Mouse (Mus musculus): ENCODE measurements at regions not wholly inside any gene's neighbourhood (a gene's known extent, or its start where the extent isn't known, plus 50 kb on each side); places are given as distances from the start of the nearest gene placed in this dataset.

DNA sequence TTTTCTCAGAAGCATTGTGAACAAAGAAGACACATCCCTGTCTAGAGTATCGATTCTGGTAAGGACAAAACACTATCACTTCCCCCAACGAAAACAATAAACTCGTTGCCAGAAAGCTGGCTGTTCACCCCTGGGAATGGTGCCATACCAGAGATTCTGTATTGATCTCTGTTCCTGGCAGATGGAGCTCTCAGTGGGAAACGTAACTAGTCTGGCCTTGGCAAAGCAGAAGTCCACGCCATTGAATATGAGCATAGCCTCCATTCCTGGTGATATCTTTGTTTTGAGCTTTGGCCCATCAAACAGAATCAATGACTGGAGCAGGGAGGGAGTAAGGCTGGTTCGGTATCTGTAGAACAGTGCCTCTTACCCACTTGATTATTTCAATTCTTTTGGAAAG, 102.0 kb downstream of the S1pr1 start:
- Histone ChIP-seq H3K9me3 (ENCODE audit: low read length) (no peaks in the 10 kb centered on the region), H3K4me1 (replicated peaks; ENCODE audit: low read depth, low read length) (no peaks in the 10 kb centered on the region), H3K4me3 (replicated peaks; ENCODE audit: low read length) (no peak overlapping the region), H3K27me3 (ENCODE audit: insufficient read depth, low read length) (peaks cover 7% of the 10 kb centered on the region; the same call in 1 of the 2 replicates), H3K36me3 (ENCODE audit: insufficient read depth, low read length) (no peaks in the 10 kb centered on the region)
- TF ChIP-seq CTCF (conservative IDR thresholded peaks at IDR 0.05; ENCODE audit: low read length) = no peak
- no peak for TF ChIP-seq POU5F1 (IDR thresholded peaks at IDR 0.05; ENCODE audit: borderline replicate concordance, low read length)
- TF ChIP-seq NANOG (IDR thresholded peaks at IDR 0.05; ENCODE audit: borderline replicate concordance, low read length) = no peak

DNA sequence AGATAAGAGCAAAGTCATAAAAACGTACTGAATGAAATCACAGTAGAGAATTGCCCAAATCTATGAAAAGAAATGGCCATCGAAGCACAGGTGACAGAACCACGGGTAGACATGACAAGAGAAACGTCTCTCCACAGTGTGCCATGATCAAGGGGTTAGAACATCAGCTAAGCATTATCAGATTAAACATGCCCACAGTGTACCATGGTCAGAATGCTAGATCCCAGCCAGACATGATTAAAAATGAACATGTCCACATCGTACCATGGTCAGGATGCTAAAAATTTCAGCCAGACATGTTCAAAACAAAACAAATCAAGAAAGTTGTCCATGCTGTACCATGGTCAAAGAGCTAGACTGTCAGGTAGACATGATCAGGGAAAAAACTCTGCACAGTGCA, 106.8 kb downstream of the S1pr1 start:
- TF ChIP-seq POU5F1 (IDR thresholded peaks at IDR 0.05; ENCODE audit: borderline replicate concordance, low read length) = no peak
- TF ChIP-seq CTCF (conservative IDR thresholded peaks at IDR 0.05; ENCODE audit: low read length) = no peak
- no peak for TF ChIP-seq NANOG (IDR thresholded peaks at IDR 0.05; ENCODE audit: borderline replicate concordance, low read length)
- Histone ChIP-seq H3K27me3 (ENCODE audit: insufficient read depth, low read length) (no peaks in the 10 kb centered on the region), H3K36me3 (ENCODE audit: insufficient read depth, low read length) (no peaks in the 10 kb centered on the region), H3K4me1 (replicated peaks; ENCODE audit: low read depth, low read length) (no peaks in the 10 kb centered on the region), H3K9me3 (ENCODE audit: low read length) (no peaks in the 10 kb centered on the region; the same call in 1 of the 2 replicates), H3K4me3 (replicated peaks; ENCODE audit: low read length) (no peak overlapping the region)

DNA sequence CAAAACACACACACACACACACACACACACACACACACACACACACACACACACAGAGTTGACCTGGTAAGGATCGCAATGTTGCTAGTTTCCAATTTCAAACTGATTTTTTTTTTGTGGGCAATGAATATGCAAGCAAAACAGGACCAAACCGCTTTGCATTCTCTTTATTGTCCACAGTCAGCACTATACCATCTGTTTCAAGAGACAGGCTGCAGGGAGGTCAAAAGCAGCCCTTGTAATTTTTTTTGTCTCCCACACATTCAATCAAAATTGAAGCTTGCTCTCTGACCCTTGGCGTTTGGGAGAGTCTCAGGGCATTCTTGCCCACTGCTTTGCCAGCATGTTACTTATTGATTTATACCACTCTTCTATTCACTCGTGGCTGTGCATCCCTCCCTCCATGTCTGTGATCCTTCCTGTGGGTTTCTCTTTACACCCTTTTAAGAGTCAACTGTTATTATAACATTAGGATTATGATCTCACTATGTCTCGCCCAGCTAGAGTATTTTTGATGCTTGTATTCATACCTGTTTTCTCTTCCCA, 110.1 kb downstream of the S1pr1 start:
- no peaks in the 10 kb centered on the region for H3K36me3 ChIP-seq (ENCODE audit: insufficient read depth, low read length)
- no peaks in the 10 kb centered on the region; the same call in 1 of the 2 replicates for H3K9me3 ChIP-seq (ENCODE audit: low read length)
- H3K4me3 ChIP-seq (replicated peaks; ENCODE audit: low read length) = no peak overlapping the region
- H3K4me1 ChIP-seq (replicated peaks; ENCODE audit: low read depth, low read length) = no peaks in the 10 kb centered on the region
- H3K27me3 ChIP-seq (ENCODE audit: insufficient read depth, low read length) = no peaks in the 10 kb centered on the region; the same call in 1 of the 2 replicates
- TF ChIP-seq NANOG (IDR thresholded peaks at IDR 0.05; ENCODE audit: borderline replicate concordance, low read length) (no peak), POU5F1 (IDR thresholded peaks at IDR 0.05; ENCODE audit: borderline replicate concordance, low read length) (no peak), CTCF (conservative IDR thresholded peaks at IDR 0.05; ENCODE audit: low read length) (no peak)

DNA sequence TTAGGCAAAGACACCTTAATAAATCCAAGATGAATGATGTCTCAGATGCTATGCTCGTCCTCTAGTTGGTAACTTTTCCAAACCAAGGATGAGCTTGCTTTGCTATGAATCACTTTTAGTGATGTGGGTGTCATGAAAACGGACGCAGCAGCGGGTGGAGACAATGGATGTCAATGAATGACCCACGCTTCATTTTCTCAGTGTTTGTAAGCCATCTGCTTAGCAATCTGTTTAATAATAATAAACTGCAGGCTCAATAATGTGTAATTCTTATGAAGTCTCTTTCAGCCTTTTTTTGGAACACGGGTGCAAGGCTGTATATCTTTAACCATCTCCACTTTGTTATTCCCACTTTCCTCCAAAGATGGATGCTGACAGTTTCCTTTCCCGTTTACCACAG, 110.6 kb downstream of the S1pr1 start:
- no peaks in the 10 kb centered on the region; the same call in 1 of the 2 replicates for H3K9me3 ChIP-seq (ENCODE audit: low read length)
- H3K27me3 ChIP-seq (ENCODE audit: insufficient read depth, low read length) = no peaks in the 10 kb centered on the region; the same call in 1 of the 2 replicates
- no peaks in the 10 kb centered on the region for H3K36me3 ChIP-seq (ENCODE audit: insufficient read depth, low read length)
- TF ChIP-seq CTCF (conservative IDR thresholded peaks at IDR 0.05; ENCODE audit: low read length) (no peak), POU5F1 (IDR thresholded peaks at IDR 0.05; ENCODE audit: borderline replicate concordance, low read length) (no peak), NANOG (IDR thresholded peaks at IDR 0.05; ENCODE audit: borderline replicate concordance, low read length) (no peak)
- H3K4me1 ChIP-seq (replicated peaks; ENCODE audit: low read depth, low read length) = no peaks in the 10 kb centered on the region
- no peak overlapping the region for H3K4me3 ChIP-seq (replicated peaks; ENCODE audit: low read length)

DNA sequence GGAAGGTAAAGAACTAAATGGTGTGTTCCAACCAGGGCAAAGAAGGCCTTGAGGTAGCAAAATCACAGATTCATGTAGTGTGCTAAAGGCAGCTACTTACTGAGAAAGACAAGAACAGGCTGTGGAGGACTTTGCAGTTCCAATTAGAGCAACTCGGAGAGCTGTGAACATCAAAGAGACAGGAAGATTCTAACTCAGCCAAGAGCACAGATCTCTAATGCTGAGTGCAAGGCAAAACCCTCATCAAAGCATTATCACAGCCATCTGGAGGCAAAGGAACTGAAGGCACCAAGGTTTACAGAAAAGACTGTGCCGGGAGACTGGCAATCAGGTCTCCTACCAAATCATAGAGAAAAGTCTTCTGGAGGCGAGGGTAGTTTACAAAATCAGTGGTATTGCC, 111.1 kb downstream of the S1pr1 start:
- no peaks in the 10 kb centered on the region for H3K4me1 ChIP-seq (replicated peaks; ENCODE audit: low read depth, low read length)

DNA sequence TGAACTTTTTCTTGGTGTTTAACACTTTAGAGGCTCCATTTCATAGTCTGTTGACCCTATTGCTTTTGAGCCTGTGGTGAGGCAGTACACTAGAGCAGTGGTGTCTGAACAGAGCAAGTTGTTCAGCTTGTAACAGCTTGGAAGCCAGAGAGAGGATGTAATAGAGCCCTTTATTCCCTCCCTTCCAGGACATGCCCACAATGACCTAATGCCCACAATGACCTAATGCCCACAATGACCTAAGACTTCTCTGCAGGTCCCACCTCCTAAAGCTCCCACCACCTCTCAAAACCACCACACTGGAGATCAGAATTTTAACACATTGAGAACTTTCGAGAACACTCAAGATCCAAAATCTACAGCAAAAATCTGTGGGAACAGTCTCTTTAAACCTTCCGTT, 115.6 kb downstream of the S1pr1 start:
- TF ChIP-seq CTCF (conservative IDR thresholded peaks at IDR 0.05; ENCODE audit: low read length) (no peak), POU5F1 (IDR thresholded peaks at IDR 0.05; ENCODE audit: borderline replicate concordance, low read length) (no peak), NANOG (IDR thresholded peaks at IDR 0.05; ENCODE audit: borderline replicate concordance, low read length) (no peak)
- H3K27me3 ChIP-seq (ENCODE audit: insufficient read depth, low read length) = no peaks in the 10 kb centered on the region; the same call in 1 of the 2 replicates
- H3K4me1 ChIP-seq (replicated peaks; ENCODE audit: low read depth, low read length) = no peaks in the 10 kb centered on the region
- no peaks in the 10 kb centered on the region; the same call in 1 of the 2 replicates for H3K9me3 ChIP-seq (ENCODE audit: low read length)
- no peak overlapping the region for H3K4me3 ChIP-seq (replicated peaks; ENCODE audit: low read length)
- H3K36me3 ChIP-seq (ENCODE audit: insufficient read depth, low read length) = no peaks in the 10 kb centered on the region

More for the DNA sequence above, 111.1 kb downstream of the S1pr1 start:
- Histone ChIP-seq H3K36me3 (ENCODE audit: insufficient read depth, low read length) (no peaks in the 10 kb centered on the region), H3K27me3 (ENCODE audit: insufficient read depth, low read length) (no peaks in the 10 kb centered on the region; the same call in 1 of the 2 replicates), H3K9me3 (ENCODE audit: low read length) (no peaks in the 10 kb centered on the region; the same call in 1 of the 2 replicates), H3K4me3 (replicated peaks; ENCODE audit: low read length) (no peak overlapping the region)
- no peak for TF ChIP-seq POU5F1 (IDR thresholded peaks at IDR 0.05; ENCODE audit: borderline replicate concordance, low read length)
- TF ChIP-seq NANOG (IDR thresholded peaks at IDR 0.05; ENCODE audit: borderline replicate concordance, low read length) = no peak
- TF ChIP-seq CTCF (conservative IDR thresholded peaks at IDR 0.05; ENCODE audit: low read length) = no peak

DNA sequence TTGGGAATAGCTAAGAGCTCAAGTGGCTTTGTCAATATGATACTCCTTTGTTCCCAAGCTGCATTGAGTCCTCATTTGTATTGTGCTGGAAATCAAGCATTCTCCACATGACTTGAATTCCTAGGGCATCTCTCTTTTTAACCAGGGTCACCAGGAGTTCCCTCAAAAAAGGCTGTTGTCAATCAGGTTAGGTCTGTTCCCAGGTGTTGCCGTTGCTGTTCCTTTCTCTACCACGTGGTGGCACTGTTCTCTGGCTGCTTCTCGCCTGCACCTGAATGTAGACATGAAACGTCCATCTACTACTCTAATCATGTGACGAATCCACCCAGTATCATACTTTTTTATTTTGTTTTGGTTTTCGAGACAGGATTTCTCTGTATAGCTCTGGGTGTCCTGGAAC, 118.3 kb downstream of the S1pr1 start:
- H3K36me3 ChIP-seq (ENCODE audit: insufficient read depth, low read length) = no peaks in the 10 kb centered on the region
- no peaks in the 10 kb centered on the region for H3K9me3 ChIP-seq (ENCODE audit: low read length)
- TF ChIP-seq NANOG (IDR thresholded peaks at IDR 0.05; ENCODE audit: borderline replicate concordance, low read length) = peak; percentile 25; the same call in 1 of the 2 replicates
- no peak for TF ChIP-seq POU5F1 (IDR thresholded peaks at IDR 0.05; ENCODE audit: borderline replicate concordance, low read length)
- TF ChIP-seq CTCF (conservative IDR thresholded peaks at IDR 0.05; ENCODE audit: low read length) = peak; percentile 99

DNA sequence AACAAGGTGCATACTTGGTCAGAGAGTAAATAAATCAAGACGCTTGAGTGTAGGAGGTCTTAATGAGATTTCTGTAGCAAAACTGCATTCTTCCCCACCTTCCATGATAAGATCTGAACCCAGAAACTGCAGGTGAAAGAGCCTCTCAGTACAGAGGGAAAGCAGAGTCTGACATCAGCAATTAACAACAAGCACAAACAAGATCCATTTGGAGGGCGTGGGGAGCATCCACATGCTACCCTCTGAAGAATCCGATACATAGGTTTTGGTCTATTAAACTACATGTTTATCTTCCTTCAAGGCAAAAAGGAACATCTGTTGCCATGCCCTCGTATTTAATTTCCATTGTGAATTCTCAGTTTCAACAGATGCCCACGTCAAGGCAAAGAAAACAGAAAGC, 124.2 kb downstream of the S1pr1 start:
- no peaks in the 10 kb centered on the region for H3K4me1 ChIP-seq (replicated peaks; ENCODE audit: low read depth, low read length)
- H3K4me3 ChIP-seq (replicated peaks; ENCODE audit: low read length) = no peak overlapping the region
- H3K27me3 ChIP-seq (ENCODE audit: insufficient read depth, low read length) = no peaks in the 10 kb centered on the region
- TF ChIP-seq POU5F1 (IDR thresholded peaks at IDR 0.05; ENCODE audit: borderline replicate concordance, low read length) = no peak
- TF ChIP-seq CTCF (conservative IDR thresholded peaks at IDR 0.05; ENCODE audit: low read length) = no peak
- TF ChIP-seq NANOG (IDR thresholded peaks at IDR 0.05; ENCODE audit: borderline replicate concordance, low read length) = no peak
- H3K9me3 ChIP-seq (ENCODE audit: low read length) = no peaks in the 10 kb centered on the region
- H3K36me3 ChIP-seq (ENCODE audit: insufficient read depth, low read length) = no peaks in the 10 kb centered on the region

More for the DNA sequence above, 118.3 kb downstream of the S1pr1 start:
- Histone ChIP-seq H3K4me3 (replicated peaks; ENCODE audit: low read length) (no peak overlapping the region), H3K4me1 (replicated peaks; ENCODE audit: low read depth, low read length) (no peaks in the 10 kb centered on the region), H3K27me3 (ENCODE audit: insufficient read depth, low read length) (no peaks in the 10 kb centered on the region; the same call in 1 of the 2 replicates)

DNA sequence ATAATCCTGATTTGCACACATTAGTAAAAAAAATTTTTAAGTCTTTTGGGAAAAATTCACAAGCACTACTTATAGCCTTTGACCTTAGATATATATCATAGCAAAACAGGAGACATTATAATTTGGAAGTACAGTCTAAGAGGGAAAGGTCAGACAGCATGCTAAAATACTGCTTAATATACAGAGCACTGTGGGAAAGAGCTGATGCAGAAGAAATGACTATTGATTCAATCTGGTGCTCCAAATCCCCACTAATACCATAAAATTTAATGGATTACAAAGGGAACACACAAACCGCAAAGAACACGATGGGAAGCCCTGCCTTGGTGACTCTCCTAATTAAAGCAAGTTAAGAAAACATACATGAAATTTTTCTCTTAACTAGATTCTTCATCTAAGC, 126.3 kb downstream of the S1pr1 start:
- no peaks in the 10 kb centered on the region for H3K36me3 ChIP-seq (ENCODE audit: insufficient read depth, low read length)
- H3K9me3 ChIP-seq (ENCODE audit: low read length) = no peaks in the 10 kb centered on the region
- no peaks in the 10 kb centered on the region for H3K27me3 ChIP-seq (ENCODE audit: insufficient read depth, low read length)
- no peaks in the 10 kb centered on the region for H3K4me1 ChIP-seq (replicated peaks; ENCODE audit: low read depth, low read length)
- TF ChIP-seq NANOG (IDR thresholded peaks at IDR 0.05; ENCODE audit: borderline replicate concordance, low read length) (no peak), CTCF (conservative IDR thresholded peaks at IDR 0.05; ENCODE audit: low read length) (no peak), POU5F1 (IDR thresholded peaks at IDR 0.05; ENCODE audit: borderline replicate concordance, low read length) (no peak)
- no peak overlapping the region for H3K4me3 ChIP-seq (replicated peaks; ENCODE audit: low read length)
